Mouse (Mus musculus): ENCODE measurements at regions not wholly inside any gene's neighbourhood (a gene's known extent, or its start where the extent isn't known, plus 50 kb on each side); places are given as distances from the start of the nearest gene placed in this dataset.

GRCm38 (mm10) chr3:115462623-115463022 is 252.2 kb downstream of the S1pr1 start:
- no peak for DNase-seq (ENCODE audit: low spot score in 2 of 2)
